Mouse (Mus musculus): ENCODE measurements around the gene Tmem140.

Gene Tmem140

DNA sequence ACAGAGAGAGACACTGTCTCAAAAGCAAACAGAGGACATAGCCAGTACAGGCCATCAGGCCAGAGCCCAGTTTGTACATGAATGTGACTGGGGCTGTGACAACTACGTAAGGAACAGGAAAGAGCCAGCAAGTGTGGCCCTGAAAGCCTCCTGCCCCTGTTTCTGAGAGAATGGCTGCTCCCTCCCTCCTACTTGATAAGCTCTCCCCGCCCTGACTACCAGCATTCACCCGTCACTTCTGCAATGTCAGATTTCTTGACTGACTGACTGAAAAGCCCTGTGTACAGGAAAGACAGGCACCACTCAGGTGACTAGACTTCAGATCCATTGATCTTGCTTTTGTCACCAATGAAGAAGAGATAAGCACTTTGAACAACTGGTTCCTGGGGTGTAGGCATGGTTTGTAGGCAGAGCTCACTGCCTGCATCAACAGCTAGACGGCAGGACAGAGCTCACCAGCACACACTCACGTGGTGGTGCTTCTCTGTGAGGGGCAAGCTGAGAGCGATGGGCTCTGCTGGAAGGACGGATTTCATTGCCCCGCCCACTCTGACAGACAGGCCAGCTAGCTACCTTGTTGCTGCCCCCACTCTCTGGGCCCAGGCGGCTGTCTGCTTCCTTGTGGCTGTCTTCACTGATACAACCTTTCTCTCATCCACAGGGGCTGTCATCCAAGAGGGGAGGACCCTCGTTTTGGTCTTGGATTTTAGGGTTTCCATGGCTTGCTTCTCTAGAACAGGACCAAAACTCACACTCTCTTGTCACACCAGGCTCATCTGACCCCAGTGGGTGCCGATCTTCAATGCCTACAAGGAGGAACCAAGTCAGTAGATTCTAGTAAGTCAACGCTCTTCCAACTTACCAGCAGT is 13.3 kb downstream of the Tmem140 start:
- DNase-seq (ENCODE audit: low spot score in 2 of 2), result no peak

DNA sequence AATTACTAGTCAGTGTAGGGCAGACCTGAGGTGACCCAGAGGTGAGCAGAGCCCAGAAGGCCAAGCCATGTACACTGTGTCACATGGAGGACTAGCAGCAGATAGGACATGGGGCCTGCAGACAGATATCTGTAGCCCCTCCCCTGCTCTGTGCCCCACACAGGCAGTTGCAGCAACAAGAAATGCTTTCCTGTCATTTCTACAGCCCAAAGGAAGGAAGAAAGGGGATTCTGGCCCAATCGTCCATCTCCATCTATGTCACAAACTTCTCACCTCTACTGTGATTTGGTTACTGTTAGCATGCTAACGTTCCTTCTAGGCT is 13.8 kb downstream of the Tmem140 start:
- no peak for DNase-seq (ENCODE audit: low spot score in 2 of 2)

DNA sequence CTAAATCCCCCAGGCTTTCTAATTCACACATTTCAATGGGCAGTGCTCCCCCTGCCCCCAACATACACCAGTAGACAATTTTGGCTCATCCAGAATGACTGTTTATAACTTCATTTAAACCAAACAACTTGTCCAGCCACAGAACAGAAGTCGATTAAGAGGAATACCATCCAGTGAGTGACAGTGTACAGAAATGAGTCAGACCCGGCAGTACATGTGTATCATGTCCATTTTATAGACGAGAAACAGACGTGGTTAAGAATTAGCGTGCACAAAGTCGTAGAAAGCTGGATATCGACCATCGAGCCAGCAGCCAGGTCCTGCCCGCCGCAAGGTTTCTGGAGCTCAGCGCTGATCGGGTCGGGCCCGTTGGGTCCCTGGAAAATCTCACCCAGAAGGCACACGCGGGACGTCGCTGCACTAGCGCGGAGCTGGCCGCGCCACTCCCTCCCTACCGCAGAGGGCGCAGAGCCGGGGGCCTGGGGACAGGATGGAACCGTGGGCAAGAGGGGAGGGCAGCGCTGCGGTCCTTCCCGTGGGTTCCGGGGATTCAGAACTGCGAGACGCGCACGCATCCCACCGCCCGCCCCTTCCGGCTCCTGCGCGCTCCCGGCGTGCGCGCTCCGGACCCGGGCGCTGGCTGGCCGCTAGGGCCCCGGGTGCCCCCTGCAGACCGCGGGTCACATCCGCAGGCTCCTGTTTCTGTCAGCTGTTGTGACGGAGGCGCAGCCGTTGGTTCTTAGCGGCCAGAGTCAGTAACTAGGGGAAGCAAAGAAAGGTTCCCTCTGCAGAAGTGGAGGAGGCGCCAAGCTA is 14.8 kb downstream of the Tmem140 start, which contains the start of gene Cyren:
Cyren (minus strand) TSS at position 552 of the 813 bp plus-strand sequence.
- DNase-seq (ENCODE audit: low spot score in 2 of 2), result peak; percentile 83 to 94

DNA sequence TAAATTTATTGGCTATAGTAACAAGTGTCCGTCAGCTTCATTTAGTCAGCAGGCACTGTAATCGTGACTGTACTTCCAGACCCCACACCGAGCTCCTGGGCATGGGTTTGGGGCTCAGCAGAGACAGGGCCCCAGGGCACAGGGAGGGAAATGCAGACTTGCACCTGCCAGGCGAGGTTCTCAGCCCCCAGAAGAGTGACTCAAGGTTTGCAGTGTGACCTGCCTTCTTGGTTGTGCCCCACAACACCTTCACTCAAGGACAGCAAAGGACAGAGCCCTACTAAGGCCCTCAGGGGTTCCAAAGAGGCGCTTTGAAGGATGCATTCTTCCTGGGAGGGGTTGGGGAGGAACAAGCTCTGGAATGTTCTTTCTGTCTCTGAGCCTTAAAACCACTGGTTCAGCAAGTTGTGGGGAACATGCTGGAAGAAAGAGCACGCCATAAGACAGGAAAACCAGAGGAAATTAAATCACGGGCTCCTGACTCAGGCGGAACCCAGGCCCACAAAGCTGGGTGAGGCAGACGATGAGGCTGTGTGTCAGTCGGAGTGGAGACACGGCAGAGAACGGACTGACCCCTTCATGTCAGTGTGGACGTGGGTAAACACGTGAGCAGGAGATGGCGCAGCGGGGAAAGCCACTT is 16.3 kb downstream of the Tmem140 start:
- DNase-seq (ENCODE audit: low spot score in 2 of 2), result no peak

DNA sequence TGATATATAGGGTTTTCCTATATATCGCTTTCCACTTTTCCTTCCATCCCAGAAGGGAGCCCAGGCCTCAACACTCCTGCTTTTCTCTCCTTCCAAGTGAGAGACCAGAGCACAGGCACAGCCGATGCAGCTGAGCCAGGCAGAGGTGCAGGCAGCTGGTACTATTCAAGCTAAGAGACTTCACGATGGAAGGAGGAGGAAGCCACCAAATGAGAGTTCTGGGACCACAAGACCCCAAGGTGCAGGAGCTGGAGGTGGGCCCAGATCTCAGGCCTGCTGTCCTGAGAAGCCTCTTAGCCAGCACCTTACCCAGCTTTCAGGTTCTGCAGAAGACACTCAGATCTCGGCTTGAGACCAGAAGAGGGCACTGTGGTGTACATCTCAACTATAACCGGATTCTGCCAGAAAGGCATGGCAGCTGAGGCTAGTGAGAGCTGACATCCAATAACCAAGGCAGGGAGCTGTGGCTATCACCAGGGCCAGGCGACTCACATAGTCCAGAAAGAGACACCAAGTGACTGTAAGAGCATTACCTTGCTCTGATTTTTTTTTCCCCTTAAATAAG is 17.0 kb downstream of the Tmem140 start:
- peak; percentile 24 to 40 for DNase-seq (ENCODE audit: low spot score in 2 of 2)

DNA sequence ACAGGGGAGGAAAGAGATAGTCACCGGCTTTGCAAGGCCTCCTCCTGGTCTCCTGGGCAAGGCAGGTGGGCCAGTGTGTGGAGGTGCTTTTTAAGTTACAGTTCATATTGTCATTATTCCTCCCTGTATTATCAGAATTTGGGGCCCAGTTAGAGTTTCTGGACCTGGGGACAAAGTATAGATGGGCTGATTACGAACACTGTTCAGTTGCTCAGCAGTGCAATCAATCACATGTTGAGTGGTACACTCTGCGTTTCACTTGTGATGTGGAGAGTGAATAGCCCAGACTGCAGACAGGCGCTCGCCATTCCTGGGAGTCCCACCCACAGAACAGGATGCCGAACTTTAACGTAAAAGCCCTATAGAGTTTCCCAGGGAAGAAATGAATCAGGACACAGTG is 21.8 kb downstream of the Tmem140 start:
- DNase-seq (ENCODE audit: low spot score in 2 of 2), result no peak

DNA sequence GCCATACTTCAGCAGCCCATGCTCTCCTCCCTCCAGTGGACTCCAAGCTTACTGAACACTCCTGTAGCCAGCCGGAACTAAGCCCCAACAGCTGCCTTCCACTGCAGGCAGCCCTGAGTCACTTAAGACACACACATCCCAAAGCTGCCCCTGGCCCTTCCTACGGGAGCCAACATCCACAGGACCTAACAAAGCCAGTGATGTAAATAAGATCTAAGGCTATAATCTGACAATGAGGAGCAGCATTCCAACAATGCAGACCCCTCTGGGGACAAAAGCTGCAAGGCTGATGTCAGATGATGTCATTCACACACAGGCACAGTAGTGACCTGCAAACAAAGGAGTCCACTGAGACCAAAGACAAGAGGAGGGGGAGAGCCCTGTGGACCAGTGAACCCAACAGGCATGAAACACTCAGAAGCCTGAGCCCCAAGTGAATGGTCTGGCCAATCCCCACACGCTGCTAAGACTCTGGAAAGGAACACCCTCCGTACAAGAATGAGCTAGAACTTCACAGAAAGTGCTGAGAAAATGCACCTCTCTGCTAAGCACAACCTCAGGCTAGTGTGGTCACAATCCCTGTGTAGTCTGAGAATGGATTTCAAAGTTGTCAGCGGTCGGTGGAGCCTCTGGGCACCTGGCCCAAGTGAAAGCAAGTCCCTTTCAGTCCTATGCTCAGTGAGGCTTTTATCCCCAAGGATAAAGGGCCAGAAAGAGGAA is 24.3 kb downstream of the Tmem140 start:
- no peak for DNase-seq (ENCODE audit: low spot score in 2 of 2)

DNA sequence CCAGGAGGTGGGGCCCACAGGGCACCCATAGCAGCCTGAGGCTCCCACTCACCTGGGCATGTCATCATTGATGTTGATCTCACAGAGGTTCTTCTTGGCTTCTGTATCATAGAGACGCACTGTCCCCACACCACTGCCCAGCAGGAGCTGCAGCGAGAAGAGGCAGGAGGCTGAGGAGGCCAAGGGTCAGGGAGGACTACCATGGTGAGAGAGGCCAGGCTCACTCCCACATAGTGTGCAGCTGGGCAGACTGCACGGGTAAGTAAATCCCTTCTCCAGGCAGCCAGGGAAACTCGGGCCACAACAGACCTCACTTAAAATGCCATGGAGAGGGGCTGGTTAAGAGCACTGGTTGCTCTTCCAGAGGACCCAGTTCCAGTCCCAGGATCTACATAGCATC is 26.2 kb downstream of the Tmem140 start:
- DNase-seq (ENCODE audit: low spot score in 2 of 2), result no peak

DNA sequence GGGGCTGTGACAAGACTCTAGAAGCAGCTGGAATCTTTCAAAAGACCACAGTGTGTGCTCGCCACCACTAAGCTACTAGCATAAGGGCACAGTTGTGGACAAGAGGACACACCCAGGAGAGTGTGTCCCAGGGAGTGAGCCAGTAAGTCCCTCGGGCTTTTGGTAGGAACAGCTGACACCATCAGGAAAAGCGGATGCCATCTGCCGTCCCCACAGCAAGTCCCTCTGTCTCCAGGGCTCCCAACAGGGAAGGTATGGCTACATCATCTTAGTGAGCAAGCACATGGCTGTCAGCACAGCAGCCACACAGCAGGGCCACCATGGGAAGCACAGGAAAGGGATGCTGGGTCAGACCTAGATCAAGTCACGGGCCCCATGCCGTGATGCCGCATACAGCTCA is 32.6 kb downstream of the Tmem140 start:
- DNase-seq (ENCODE audit: low spot score in 2 of 2), result no peak

DNA sequence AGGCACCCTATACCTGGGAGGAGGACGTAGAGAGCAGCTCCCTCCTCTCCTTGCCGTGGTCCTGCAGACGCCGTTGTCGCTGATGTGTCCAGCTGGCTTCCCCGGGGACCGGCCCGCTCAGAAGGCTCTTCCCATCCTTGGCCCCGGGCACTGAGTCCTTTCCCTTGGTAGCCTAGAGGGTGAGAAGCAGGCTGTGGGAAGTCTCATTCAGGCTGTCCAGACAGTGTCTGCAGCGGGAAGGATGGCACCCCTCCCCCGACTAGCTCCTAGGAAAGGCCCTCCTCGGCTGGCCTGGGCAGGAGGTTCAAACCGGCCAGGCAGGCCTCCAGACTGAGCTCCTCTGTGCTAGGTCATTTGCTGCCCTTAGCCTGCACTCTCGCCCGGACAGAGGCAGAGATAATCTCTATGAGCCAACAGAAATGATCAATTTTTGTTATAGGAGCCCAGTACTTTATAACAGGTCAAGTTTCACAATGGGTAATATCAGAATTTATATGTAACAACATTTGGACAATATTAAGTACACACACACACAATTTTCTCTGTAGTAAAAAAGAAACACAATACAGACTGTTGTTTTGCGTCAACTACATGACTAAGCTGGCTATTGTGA is 33.3 kb downstream of the Tmem140 start:
- DNase-seq (ENCODE audit: low spot score in 2 of 2), result no peak

DNA sequence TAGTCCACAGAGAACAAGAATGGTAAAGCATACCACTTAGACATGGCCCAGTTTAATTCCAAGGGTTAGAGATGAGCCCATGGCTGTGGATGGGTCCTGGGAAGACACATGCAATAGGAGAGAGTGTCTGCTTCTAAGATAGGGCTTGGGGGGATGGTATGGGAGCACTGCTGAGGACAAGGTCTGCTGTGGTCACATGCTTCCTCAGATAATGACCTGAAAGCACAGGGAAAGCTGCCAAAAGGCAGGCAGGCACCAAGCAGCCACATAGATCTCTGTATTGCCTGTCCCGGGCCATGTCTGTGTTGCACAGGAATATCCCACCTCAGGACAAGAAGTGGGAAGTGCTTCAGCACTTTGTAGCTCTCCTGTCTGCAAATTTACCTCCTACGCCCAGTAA is 36.2 kb downstream of the Tmem140 start:
- no peak for DNase-seq (ENCODE audit: low spot score in 2 of 2)

DNA sequence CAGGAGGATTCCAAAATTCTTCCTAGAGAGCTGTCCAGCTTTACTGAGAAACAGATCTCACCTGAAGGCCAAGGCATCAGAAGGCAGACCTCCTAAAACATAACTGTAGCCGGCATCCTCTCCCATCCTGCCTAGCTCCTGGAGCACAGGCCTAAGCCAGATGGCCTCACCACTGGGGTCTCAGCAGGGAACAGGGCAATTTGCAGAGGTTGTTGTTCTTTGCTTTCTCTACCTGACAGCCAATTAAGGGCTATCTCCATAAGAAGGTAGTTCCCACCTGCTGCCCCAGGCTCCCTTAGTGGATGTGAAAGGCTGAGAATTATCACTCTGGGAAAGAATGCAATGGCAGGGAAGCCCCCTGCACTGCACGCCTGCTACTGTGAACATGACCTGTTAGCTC is 38.0 kb downstream of the Tmem140 start:
- DNase-seq (ENCODE audit: low spot score in 2 of 2), result no peak

DNA sequence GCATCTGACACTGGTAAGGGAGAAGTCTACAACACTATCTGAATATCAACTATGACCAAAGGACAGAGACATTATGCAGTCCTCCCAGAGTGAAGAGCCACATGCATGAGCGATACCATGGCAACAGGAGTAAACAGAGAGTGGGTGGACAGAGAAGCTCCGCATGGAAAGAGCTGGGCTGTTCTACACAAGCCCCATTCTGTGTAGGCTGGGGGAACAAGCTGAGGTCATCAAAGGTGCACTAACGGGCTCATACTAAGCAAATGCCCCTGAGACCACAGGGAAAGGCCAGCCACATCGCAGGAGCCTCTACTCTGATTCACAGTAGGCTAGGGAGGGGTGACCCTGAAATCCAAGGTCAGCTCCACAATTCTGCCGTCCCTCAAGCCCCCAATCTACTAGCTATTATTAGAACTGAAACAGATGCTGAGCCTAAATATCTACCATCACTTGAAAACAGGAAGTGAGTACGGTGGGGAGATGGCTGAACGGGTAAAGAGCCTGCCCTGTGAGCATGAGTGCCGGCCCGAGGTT is 39.0 kb downstream of the Tmem140 start:
- DNase-seq (ENCODE audit: low spot score in 2 of 2), result no peak

DNA sequence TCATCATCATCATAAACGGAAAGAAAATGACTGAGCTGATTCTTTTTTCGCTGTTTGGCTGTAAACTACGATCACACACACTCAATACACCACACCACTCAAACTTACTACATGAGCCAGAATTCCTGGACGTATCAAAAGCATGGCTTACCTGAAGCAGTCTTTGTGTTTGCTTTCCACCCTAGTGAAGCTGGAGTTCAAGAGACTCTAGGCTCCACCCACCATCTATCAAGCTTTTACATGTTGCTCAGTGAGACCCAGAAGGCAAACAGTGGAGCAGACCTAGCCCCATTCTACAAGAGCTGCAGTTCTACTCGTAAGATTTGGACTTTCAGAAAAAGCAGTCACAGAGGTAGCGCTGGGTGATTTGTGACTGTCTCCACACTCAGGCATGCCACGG is 39.6 kb downstream of the Tmem140 start:
- DNase-seq (ENCODE audit: low spot score in 2 of 2), result no peak

DNA sequence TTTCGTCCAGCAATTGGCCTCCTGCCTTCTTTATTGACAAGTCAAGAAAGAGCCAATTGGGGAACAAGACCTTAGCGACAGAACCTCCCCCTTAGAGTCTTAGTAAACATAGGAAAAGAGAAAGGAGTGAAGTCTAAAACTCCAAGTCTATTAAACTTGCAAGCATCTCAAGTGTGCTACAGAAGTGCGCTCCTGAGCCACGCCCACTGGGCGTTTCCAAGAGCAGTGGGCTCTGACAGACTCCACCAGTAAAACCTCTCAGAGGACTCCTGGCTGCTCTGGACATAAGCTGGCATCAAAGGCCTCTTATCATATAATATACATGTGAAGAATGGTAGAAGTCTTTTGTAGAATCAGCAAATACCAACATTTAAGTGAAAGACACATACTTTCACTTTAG is 40.5 kb downstream of the Tmem140 start:
- no peak for DNase-seq (ENCODE audit: low spot score in 2 of 2)

DNA sequence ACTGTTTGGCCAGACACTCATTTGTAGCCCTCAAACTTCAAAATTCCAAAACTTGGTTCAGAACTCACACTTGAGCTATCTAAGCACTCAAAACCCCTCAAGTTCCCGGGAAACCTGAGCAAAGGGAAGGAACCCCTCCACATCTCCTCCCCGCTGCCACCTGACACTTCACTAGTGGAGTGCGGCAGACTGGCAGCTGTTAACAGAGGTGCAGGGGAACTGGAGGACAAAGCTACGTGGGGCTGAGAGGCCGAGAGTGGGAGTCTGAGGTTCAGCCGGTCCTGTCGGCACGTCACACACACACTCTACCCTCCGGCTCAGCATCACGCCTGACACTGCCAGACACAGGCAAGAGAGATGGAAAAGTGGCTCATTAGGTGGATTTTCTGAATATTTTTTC is 40.9 kb downstream of the Tmem140 start:
- no peak for DNase-seq (ENCODE audit: low spot score in 2 of 2)

DNA sequence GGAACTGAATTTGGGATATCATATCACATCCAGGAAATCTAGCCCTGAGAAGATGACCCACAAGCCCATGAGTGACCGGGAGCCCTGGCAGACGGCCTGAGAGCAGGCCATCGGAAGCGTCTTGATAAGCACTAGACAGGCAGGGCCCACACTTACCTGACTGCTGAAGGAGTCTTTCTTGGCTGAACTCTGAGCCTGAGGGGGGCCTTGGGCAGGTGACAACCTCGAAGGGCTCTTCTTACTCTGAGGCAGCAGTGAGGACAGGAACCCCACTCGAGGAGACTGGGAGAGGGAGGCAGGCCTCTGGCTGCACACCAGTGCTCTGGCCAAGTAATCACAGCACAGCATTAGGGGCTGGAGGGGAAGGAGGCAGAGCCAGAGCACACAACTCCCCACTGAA is 41.4 kb downstream of the Tmem140 start:
- no peak for DNase-seq (ENCODE audit: low spot score in 2 of 2)

DNA sequence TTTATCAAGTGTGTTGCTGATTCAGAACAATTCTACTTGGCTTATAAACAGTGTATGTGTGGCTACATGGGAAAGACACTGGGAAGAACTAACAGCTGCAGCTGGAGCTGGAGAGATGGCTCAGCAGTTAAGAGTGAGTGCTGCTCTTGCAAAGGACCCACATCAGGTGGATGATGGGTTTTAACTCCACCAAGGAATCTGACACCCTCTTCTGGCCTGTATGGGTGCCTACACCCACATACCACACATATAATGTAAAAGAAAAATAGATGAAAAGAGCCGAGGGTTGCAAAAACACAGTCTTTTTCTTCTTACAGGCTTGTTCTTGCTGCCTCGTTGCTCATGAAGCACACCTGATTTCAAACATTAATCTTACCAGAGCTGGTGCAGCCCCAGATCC is 43.2 kb downstream of the Tmem140 start:
- no peak for DNase-seq (ENCODE audit: low spot score in 2 of 2)

DNA sequence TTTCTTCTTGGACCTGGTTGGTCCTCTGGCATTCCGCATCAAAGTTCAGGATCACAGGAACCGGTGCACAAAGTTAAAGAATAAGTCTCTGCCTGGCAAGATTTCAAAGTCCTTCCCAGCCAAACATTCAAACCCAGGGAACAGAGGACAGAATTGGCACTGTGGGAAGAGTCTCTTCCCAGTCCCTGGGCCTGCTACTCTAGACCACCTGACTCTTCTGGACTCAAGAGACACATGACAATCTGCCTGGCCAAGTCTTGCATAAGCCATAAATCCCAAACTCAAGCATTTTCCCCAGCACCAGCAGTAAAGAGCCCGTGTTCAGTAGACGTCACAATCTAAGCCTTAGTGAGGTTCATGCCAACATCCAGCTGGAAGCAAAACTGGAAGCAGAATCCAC is 43.7 kb downstream of the Tmem140 start:
- DNase-seq (ENCODE audit: low spot score in 2 of 2), result no peak

DNA sequence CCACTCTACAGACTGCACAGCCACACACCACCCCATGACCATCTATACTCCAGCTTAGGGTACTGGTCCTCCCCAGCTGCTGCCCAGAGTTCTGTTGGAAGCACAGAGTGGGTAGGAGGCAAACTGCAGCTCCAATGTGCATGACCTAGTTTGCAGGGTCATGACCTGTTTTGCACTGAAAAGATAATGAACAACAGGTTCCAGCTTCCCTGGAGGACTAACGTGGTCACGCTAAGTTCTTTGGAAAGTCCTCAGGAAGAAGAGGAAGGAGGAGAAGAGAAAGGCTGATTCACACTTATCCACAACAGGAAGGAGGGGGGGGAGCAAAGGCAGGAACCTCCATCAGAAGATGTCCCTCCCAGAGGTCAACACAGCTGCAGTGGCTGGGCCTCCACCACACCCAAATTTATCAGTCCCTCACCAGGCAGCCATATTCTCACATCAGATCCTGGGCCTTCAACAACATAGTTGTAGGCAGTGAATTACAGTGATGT is 44.2 kb downstream of the Tmem140 start:
- DNase-seq (ENCODE audit: low spot score in 2 of 2), result no peak
